Mouse (Mus musculus) thymus, postnatal 14 days (tissue): ENCODE results near the gene Timm13.
A peak's percentile ranks its signal among the peaks of the same experiment; 100 is the strongest.

Experiments used
- DNase-seq: peaks from one replicate; pipeline ENCODE4 v3.0.0; 2021

The Timm13 gene

GRCm38 (mm10) chr10:80904004-80904693 is 3.4 kb upstream of the Timm13 start:
- DNase-seq, result no peak

GRCm38 (mm10) chr10:80903282-80903681 is 2.5 kb upstream of the Timm13 start:
- DNase-seq, result no peak

GRCm38 (mm10) chr10:80902273-80902940 is 1.6 kb upstream of the Timm13 start:
- DNase-seq, result no peak

GRCm38 (mm10) chr10:80901409-80902272 is 872 bp upstream of the Timm13 start:
- no peak for DNase-seq

GRCm38 (mm10) chr10:80899591-80900317 is 1.0 kb downstream of the Timm13 start:
- no peak for DNase-seq

- no peak for DNase-seq
Observed at GRCm38 (mm10) chr10:80899074-80899473, 1.7 kb downstream of the Timm13 start.

GRCm38 (mm10) chr10:80897861-80898510 is 2.8 kb downstream of the Timm13 start:
- DNase-seq, result no peak

- DNase-seq, result no peak
Observed at GRCm38 (mm10) chr10:80896581-80897485, 3.9 kb downstream of the Timm13 start.

- no peak for DNase-seq
Observed at GRCm38 (mm10) chr10:80895697-80896096, 5.1 kb downstream of the Timm13 start.

GRCm38 (mm10) chr10:80895100-80895499 is 5.7 kb downstream of the Timm13 start:
- DNase-seq, result no peak

- no peak for DNase-seq
Observed at GRCm38 (mm10) chr10:80887181-80887580, 13.6 kb downstream of the Timm13 start.

- peak; percentile 86 for DNase-seq
Observed at GRCm38 (mm10) chr10:80881301-80881700, 19.5 kb downstream of the Timm13 start.

GRCm38 (mm10) chr10:80880901-80881300 is 19.9 kb downstream of the Timm13 start:
- no peak for DNase-seq

GRCm38 (mm10) chr10:80880131-80880641 is 20.6 kb downstream of the Timm13 start:
- DNase-seq, result peak; percentile 78

- no peak for DNase-seq
Observed at GRCm38 (mm10) chr10:80876594-80876993, 24.2 kb downstream of the Timm13 start.

- peak; percentile 71 for DNase-seq
Observed at GRCm38 (mm10) chr10:80876028-80876427, 24.7 kb downstream of the Timm13 start.

GRCm38 (mm10) chr10:80874035-80874434 is 26.7 kb downstream of the Timm13 start:
- DNase-seq, result no peak

- no peak for DNase-seq
Observed at GRCm38 (mm10) chr10:80871581-80871980, 29.2 kb downstream of the Timm13 start, which contains the start of gene Tmprss9. Tmprss9 (plus strand) TSS chr10:80871848.

GRCm38 (mm10) chr10:80870993-80871392 is 29.8 kb downstream of the Timm13 start:
- DNase-seq, result no peak

- DNase-seq, result no peak
Observed at GRCm38 (mm10) chr10:80864446-80864845, 36.3 kb downstream of the Timm13 start.

GRCm38 (mm10) chr10:80862305-80862704 is 38.5 kb downstream of the Timm13 start:
- DNase-seq, result no peak
